Mouse (Mus musculus): ENCODE data around the gene Arhgef26.

DNA sequence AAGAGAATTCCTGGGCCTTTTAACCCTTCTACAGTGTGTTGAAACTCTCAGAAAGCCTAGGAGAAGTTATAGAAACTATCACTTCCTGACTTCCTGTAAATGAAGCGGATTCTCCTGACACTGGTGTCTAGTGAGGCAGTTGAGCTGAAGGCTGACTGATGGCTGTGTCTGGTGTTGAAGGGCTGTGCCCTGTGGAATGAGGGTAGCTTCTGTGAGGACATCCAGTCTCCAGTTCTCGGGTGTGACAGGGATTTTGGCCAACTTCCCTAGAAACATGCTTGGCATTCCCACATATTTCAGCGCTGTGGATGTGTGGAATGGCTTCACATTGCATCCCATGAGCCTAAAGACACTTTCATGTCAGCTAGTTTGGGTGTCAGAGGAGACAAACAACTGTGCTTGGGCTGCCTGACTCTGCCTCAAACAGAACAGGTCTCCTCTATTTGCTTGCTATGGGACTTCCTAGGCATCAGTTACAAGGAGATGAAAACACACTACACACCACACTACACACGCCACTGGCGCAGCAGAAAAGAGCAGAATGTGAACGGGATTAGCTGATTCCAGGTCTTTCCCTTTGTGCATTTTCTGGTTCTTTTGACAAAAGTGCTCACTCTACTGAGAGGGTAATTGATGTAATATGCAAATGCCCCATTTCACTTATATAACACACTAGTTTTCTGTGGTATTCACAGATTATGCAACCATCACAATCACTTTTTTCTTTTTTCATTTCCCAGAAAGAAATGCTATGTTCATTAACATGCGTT is 66.5 kb downstream of the Arhgef26 start:
- TF ChIP-seq CTCF (IDR thresholded peaks at IDR 0.05; ENCODE audit: insufficient read depth, low read depth, low read length) (no peak), POLR2A (IDR thresholded peaks at IDR 0.05; ENCODE audit: insufficient read depth, low read depth, low read length) (no peak)
